Mouse (Mus musculus): Measurements from ENCODE around the gene Armc9. TPM values are rescaled to one million over a fixed set of nuclear protein-coding genes. Genes with fewer than 3 reads are reported as not detected.

Gene Armc9
- total and polyA plus RNA-seq, 2 experiments from 2014 or later, result 1.5 to 5.1 TPM

DNA sequence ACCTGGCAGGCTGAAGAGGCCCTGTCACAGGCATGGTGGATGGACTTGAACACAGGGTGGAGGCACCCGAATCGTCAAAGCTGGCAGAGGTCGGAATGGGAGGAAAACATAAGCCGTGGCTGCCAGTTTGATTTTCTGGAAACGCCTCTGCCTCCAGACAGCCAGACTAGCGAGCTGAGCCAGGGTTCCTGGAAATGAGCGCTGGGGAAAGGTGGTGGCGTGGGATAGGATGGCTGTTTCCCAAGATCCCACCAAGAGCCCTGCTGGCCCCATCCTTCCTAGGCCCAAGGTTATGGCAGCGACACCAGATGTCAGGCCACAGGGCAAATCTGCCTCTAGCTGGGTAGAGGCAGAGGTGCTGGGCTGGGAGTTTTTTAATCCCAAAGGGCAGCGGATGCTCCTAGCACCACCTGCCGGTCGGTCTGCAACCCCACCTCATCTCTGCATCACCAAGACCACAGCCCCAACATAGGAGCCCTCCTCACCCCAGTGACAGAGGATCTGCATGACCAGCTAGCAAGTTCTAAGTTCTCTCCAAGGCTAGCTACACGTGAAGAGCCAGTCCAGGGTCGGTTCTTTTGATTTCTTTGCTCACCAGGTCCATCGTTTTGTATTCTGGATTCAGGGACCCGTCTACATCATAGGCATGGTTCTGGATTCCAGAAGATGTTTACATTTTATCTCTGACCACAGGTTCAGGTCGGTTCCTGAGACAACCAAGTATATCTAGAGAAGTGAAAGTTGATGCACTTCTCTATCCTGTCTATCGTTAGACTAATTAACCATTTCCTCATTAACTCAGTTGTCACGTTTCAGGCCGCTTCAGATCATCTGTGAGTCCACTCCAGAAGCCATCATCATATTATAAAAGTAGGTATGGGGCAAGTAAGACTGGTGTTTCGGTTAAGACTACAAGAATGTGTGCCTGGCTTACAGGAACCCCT is 10.3 kb upstream of the Armc9 start:
- Histone ChIP-seq H3K9me3 (replicated peaks; ENCODE audit: control insufficient read depth, low read length) (no peaks in the 10 kb centered on the region), H3K27me3 (ENCODE audit: control insufficient read depth, insufficient read depth, low read length) (no peaks in the 10 kb centered on the region), H3K4me1 (ENCODE audit: control insufficient read depth, insufficient read depth) (no peaks in the 10 kb centered on the region), H3K9ac (replicated peaks; ENCODE audit: low read depth, low read length) (no peak overlapping the region), H3K27ac (ENCODE audit: low read depth) (0 out of 2 replicates have a peak overlapping the region, but pooled peaks have one; percentile 41), H3K4me2 (ENCODE audit: low read depth, low read length) (no peak overlapping the region), H3K4me3 (ENCODE audit: low read depth, low read length) (no peak overlapping the region), H3K36me3 (replicated peaks; ENCODE audit: control insufficient read depth, insufficient read depth, low read length) (peaks cover 15% of the 10 kb centered on the region; the same call in 1 of the 2 replicates)
- DNase-seq (ENCODE audit: low spot score) (no peak), ATAC-seq (ENCODE audit: insufficient read depth, low read depth) (no peak)
- no peak for TF ChIP-seq CTCF (IDR thresholded peaks at IDR 0.05; ENCODE audit: low read depth)
- no peak for TF ChIP-seq EP300 (IDR thresholded peaks at IDR 0.05; ENCODE audit: low read depth)
- 67% methylated on average over 21 of the region's 21 CpGs for WGBS

DNA sequence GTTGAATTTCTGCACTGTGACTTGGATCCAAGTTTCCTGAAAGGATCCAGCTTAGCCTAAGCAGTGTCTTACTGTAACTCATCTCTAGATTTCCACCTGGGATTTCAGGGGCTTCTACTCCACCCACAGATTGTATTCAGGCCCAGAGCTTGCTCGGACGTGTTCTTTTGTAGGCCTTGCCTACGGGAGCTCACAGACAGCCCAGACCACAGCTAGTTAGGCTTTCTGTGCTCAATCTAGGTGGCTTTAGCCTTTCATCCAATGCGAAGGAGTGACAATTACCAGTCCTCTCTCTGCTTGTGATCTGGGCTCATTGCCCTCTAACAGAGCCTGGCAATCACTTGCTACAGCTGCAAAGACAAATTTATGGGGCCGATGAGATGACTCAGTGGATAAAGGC is 8.3 kb upstream of the Armc9 start:
- Histone ChIP-seq H3K9me3 (replicated peaks; ENCODE audit: control insufficient read depth, low read length) (no peaks in the 10 kb centered on the region), H3K4me1 (ENCODE audit: control insufficient read depth, insufficient read depth) (no peaks in the 10 kb centered on the region), H3K27ac (ENCODE audit: low read depth) (no peak overlapping the region), H3K4me3 (ENCODE audit: low read depth, low read length) (no peak overlapping the region), H3K27me3 (ENCODE audit: control insufficient read depth, insufficient read depth, low read length) (no peaks in the 10 kb centered on the region), H3K36me3 (replicated peaks; ENCODE audit: control insufficient read depth, insufficient read depth, low read length) (0 out of 2 replicates have a peak, but pooled peaks cover 3% of the 10 kb centered on the region), H3K9ac (replicated peaks; ENCODE audit: low read depth, low read length) (no peak overlapping the region), H3K4me2 (ENCODE audit: low read depth, low read length) (no peak overlapping the region)
- ATAC-seq (ENCODE audit: insufficient read depth, low read depth), result no peak
- no peak for DNase-seq (ENCODE audit: low spot score)
- 81% methylated on average over 5 of the region's 5 CpGs for WGBS
- TF ChIP-seq EP300 (IDR thresholded peaks at IDR 0.05; ENCODE audit: low read depth) (no peak), CTCF (IDR thresholded peaks at IDR 0.05; ENCODE audit: low read depth) (no peak)

DNA sequence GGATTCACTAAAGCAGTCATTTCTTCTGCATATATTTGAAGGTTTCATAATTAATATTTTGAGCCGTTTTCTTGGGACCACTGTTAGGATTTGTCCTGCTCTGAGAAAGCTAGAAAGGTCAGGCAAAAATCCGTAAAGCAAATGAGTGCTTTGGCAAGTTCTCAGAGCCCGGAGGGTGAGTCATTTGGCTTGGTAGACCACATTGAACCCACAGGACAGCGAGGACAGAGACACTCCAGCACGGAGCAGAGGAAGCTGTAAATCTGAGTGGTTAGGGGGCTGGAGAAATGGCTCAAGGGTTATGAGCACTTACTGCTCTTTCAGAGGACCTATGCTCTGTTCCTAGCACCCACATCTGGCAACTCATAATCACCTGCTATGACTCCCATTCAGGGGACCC is 7.0 kb upstream of the Armc9 start:
- no peaks in the 10 kb centered on the region for H3K9me3 ChIP-seq (replicated peaks; ENCODE audit: control insufficient read depth, low read length)
- WGBS, result 69% methylated on average over 5 of the region's 5 CpGs
- no peak overlapping the region for H3K27ac ChIP-seq (ENCODE audit: low read depth)
- H3K4me1 ChIP-seq (ENCODE audit: control insufficient read depth, insufficient read depth), result no peaks in the 10 kb centered on the region
- no peak for ATAC-seq (ENCODE audit: insufficient read depth, low read depth)
- no peak overlapping the region for H3K4me3 ChIP-seq (ENCODE audit: low read depth, low read length)
- DNase-seq (ENCODE audit: low spot score), result no peak
- H3K9ac ChIP-seq (replicated peaks; ENCODE audit: low read depth, low read length), result no peak overlapping the region
- H3K4me2 ChIP-seq (ENCODE audit: low read depth, low read length), result no peak overlapping the region
- no peaks in the 10 kb centered on the region for H3K36me3 ChIP-seq (replicated peaks; ENCODE audit: control insufficient read depth, insufficient read depth, low read length)
- no peaks in the 10 kb centered on the region for H3K27me3 ChIP-seq (ENCODE audit: control insufficient read depth, insufficient read depth, low read length)
- no peak for TF ChIP-seq EP300 (IDR thresholded peaks at IDR 0.05; ENCODE audit: low read depth)
- TF ChIP-seq CTCF (IDR thresholded peaks at IDR 0.05; ENCODE audit: low read depth), result no peak

- Histone ChIP-seq H3K4me2 (ENCODE audit: low read depth, low read length) (no peak overlapping the region), H3K4me3 (ENCODE audit: low read depth, low read length) (no peak overlapping the region), H3K9ac (replicated peaks; ENCODE audit: low read depth, low read length) (no peak overlapping the region), H3K4me1 (ENCODE audit: control insufficient read depth, insufficient read depth) (no peaks in the 10 kb centered on the region), H3K36me3 (replicated peaks; ENCODE audit: control insufficient read depth, insufficient read depth, low read length) (no peaks in the 10 kb centered on the region), H3K9me3 (replicated peaks; ENCODE audit: control insufficient read depth, low read length) (no peaks in the 10 kb centered on the region), H3K27me3 (ENCODE audit: control insufficient read depth, insufficient read depth, low read length) (no peaks in the 10 kb centered on the region), H3K27ac (ENCODE audit: low read depth) (no peak overlapping the region)
- WGBS, result 61% methylated on average over 9 of the region's 9 CpGs
- DNase-seq (ENCODE audit: low spot score), result no peak
- no peak for TF ChIP-seq EP300 (IDR thresholded peaks at IDR 0.05; ENCODE audit: low read depth)
- TF ChIP-seq CTCF (IDR thresholded peaks at IDR 0.05; ENCODE audit: low read depth), result no peak
- ATAC-seq (ENCODE audit: insufficient read depth, low read depth), result no peak
Measured at GRCm38 (mm10) chr1:86148161-86148560, 6.4 kb upstream of the Armc9 start.

DNA sequence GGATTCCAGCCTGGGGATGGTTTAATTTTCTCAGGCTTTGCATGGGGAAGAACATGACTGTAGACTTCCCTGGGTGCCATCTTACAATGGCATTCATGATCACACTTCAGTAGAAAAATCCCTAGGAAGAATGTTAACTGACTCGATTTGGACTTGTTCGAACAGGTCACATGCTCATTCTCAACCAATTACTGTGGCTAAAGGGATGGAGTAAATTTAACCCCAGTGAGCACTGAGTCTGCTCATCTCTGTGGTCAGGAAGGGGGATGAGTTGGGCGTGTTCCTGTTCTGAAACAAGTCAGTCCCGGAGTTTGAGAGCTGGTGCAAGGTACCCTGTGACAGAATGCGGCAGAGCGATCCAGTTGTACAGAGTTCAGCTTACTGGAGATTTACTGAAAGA is 3.7 kb upstream of the Armc9 start:
- Histone ChIP-seq H3K4me2 (ENCODE audit: low read depth, low read length) (no peak overlapping the region), H3K4me1 (ENCODE audit: control insufficient read depth, insufficient read depth) (peaks cover 5% of the 10 kb centered on the region; the same call in 1 of the 2 replicates), H3K4me3 (ENCODE audit: low read depth, low read length) (no peak overlapping the region), H3K9ac (replicated peaks; ENCODE audit: low read depth, low read length) (no peak overlapping the region), H3K27me3 (ENCODE audit: control insufficient read depth, insufficient read depth, low read length) (no peaks in the 10 kb centered on the region), H3K27ac (ENCODE audit: low read depth) (no peak overlapping the region), H3K9me3 (replicated peaks; ENCODE audit: control insufficient read depth, low read length) (no peaks in the 10 kb centered on the region), H3K36me3 (replicated peaks; ENCODE audit: control insufficient read depth, insufficient read depth, low read length) (no peaks in the 10 kb centered on the region)
- WGBS, result 67% methylated on average over 6 of the region's 6 CpGs
- DNase-seq (ENCODE audit: low spot score), result no peak
- TF ChIP-seq EP300 (IDR thresholded peaks at IDR 0.05; ENCODE audit: low read depth), result no peak
- no peak for ATAC-seq (ENCODE audit: insufficient read depth, low read depth)
